Mouse (Mus musculus) heart, embryonic 13.5 days (tissue): ENCODE results near the gene Mmp28. TPM values are rescaled to one million over a fixed set of nuclear protein-coding genes. Genes with fewer than 3 reads are reported as not detected.

Experiments
- ATAC-seq: fragments of 200-750 bp; cut with Nextera tagmentation; 2 replicates; pipeline ENCODE4 v1.8.0; 2017; ENCODE audit warnings: moderate TSS enrichment; ENCODE audit not compliant: insufficient number of reproducible peaks, low FRiP score, low TSS enrichment; ENCODE audit errors: extremely low read depth
- H3K27ac ChIP-seq: fragments of 300-500 bp; sonication (generic); replicated peaks from 2 replicates; pipeline ENCODE4 v1.5.1; 2015; ENCODE audit warnings: moderate library complexity, mild to moderate bottlenecking, inconsistent platforms
- H3K27me3 ChIP-seq: fragments of 300-500 bp; sonication (generic); replicated peaks from 2 replicates; pipeline ENCODE4 v1.6.1; 2015; ENCODE audit warnings: mild to moderate bottlenecking, inconsistent platforms
- H3K36me3 ChIP-seq: fragments of 300-500 bp; sonication (generic); 2 replicates; pipeline ENCODE4 v1.6.1; 2015; ENCODE audit warnings: mild to moderate bottlenecking, inconsistent platforms
- H3K4me1 ChIP-seq: fragments of 300-500 bp; sonication (generic); 2 replicates; pipeline ENCODE4 v1.6.1; 2015; ENCODE audit warnings: inconsistent platforms
- H3K4me2 ChIP-seq: fragments of 300-500 bp; sonication (generic); 2 replicates; pipeline ENCODE4 v1.6.1; 2015; ENCODE audit warnings: inconsistent platforms, mild to moderate bottlenecking, moderate library complexity
- H3K4me3 ChIP-seq: fragments of 300-500 bp; sonication (generic); 2 replicates; pipeline ENCODE4 v1.5.1; 2015; ENCODE audit warnings: moderate library complexity, mild to moderate bottlenecking, inconsistent platforms
- H3K9ac ChIP-seq: fragments of 300-500 bp; sonication (generic); 2 replicates; pipeline ENCODE4 v1.6.1; 2015; ENCODE audit warnings: inconsistent platforms, mild to moderate bottlenecking, moderate library complexity
- H3K9me3 ChIP-seq: fragments of 300-500 bp; sonication (generic); 2 replicates; pipeline ENCODE4 v1.6.1; 2016; ENCODE audit warnings: inconsistent platforms
- WGBS: fragments of 180-500 bp; shearing (Covaris S2); methylation state at CpG from one replicate; pipeline ENCODE4 v1.1.7; 2015; ENCODE audit warnings: mixed read lengths; 5-methylcytosine and 5-hydroxymethylcytosine counted together
- polyA plus RNA-seq: library from polyadenylated mRNA; unstranded; fragments of >200 nt; fragmentation: Nextera tagmentation; extraction: Ambion mirVana; gene quantifications from 2 replicates; pipeline ENCODE4 v1.2.1, GENCODE M21; 2015

The Mmp28 gene
- polyA plus RNA-seq, 1 experiment from 2014 or later: 2.5 TPM

DNA sequence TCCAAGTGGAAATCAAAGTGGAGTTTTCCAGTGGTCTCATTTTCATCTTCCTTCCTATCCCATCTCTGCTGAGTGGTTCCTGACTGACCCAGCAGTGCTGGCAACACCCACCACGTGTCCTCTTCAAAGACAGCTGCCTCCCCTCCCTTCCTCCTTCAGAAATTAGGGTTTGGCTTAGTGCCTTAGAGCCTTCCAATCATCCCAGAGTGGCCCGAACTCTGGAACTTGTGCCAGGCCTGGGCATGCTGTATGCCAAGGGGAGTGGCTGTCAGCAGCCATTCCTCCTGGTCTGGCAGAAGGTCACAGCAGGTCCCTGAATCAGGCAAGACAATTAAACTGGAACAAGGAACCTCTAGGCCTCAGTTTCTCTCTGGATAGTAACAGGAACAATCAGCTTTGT is 3.1 kb upstream of the Mmp28 start:
- H3K9ac ChIP-seq: no peak overlapping the region
- H3K4me2 ChIP-seq: no peak overlapping the region
- no peaks in the 10 kb centered on the region for H3K9me3 ChIP-seq
- ATAC-seq: no peak
- no peak overlapping the region for H3K4me3 ChIP-seq
- peaks cover 52% of the 10 kb centered on the region for H3K4me1 ChIP-seq
- no peak overlapping the region for H3K27ac ChIP-seq
- H3K36me3 ChIP-seq: no peaks in the 10 kb centered on the region
- 28% methylated on average over 2 of the region's 2 CpGs for WGBS
- peaks cover 58% of the 10 kb centered on the region for H3K27me3 ChIP-seq

DNA sequence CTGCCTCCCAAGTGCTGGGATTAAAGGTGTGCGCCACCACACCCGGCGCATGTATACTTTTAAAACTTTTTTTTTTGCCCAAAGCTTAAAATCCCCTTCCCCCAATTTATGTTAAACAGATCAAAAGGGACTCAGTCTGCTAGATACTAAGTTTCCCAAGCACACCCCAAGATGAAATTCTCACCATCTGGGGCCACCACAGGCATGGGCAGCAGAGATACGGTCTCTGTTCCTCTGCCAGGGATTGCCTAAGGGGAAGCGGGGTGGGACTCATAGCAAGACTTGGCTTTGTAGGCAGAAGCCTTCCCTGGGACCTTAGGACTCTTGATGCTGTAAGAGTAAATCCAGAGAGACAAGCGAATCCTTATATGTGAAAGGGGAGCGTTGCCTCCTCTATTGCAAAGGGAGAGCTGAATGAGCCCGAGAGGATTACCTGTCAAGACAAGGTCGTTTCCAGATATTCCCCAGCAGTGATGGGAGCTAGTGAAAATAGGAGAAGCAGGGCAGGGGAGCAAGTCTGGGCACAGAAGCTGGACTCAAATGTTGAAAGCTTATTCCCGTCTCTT is 1.3 kb downstream of the Mmp28 start:
- ATAC-seq: no peak
- Histone ChIP-seq H3K4me3 (peak overlapping the region; percentile 76), H3K27me3 (peaks cover 58% of the 10 kb centered on the region), H3K4me1 (peaks cover 59% of the 10 kb centered on the region), H3K27ac (no peak overlapping the region), H3K9me3 (no peaks in the 10 kb centered on the region), H3K4me2 (peak overlapping the region; percentile 97), H3K9ac (peak overlapping the region; percentile 86), H3K36me3 (no peaks in the 10 kb centered on the region)
- 77% methylated on average over 10 of the region's 10 CpGs for WGBS

- no peaks in the 10 kb centered on the region for H3K36me3 ChIP-seq
- no peaks in the 10 kb centered on the region for H3K9me3 ChIP-seq
- peak overlapping the region; percentile 10; the same call in 1 of the 2 replicates for H3K9ac ChIP-seq
- H3K27me3 ChIP-seq: peaks cover 33% of the 10 kb centered on the region
- no peak for ATAC-seq
- H3K4me3 ChIP-seq: no peak overlapping the region
- no peak overlapping the region for H3K4me2 ChIP-seq
- no peak overlapping the region for H3K27ac ChIP-seq
- 55% methylated on average over 9 of the region's 9 CpGs for WGBS
- H3K4me1 ChIP-seq: peaks cover 65% of the 10 kb centered on the region
Observed at GRCm38 (mm10) chr11:83457912-83458601, 4.8 kb downstream of the Mmp28 start.

DNA sequence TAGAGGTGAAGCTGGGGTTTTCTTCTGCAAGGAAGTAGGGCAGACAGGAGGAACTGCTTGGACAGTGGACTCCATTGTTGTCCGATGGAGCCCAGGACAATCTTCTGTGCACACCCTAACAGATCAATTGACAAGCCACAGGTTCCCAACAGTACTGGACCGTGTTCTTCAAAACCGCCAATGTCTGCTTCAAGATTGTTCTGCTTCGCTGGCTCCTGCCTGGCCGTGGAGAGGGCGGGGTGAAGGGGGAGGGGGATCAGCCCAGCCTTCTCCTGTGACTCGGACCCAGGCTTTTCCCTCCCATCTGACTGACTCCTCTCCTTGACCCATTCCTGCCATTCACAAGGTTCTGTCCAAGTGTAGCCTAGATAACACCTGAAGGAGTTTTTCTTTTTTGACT is 5.6 kb downstream of the Mmp28 start:
- Histone ChIP-seq H3K36me3 (no peaks in the 10 kb centered on the region), H3K27me3 (peaks cover 28% of the 10 kb centered on the region), H3K9me3 (no peaks in the 10 kb centered on the region), H3K27ac (no peak overlapping the region), H3K4me3 (no peak overlapping the region), H3K4me2 (no peak overlapping the region), H3K4me1 (peaks cover 60% of the 10 kb centered on the region), H3K9ac (no peak overlapping the region)
- ATAC-seq: no peak
- WGBS: 50% methylated on average over 7 of the region's 7 CpGs

GRCm38 (mm10) chr11:83455608-83456007 is 7.3 kb downstream of the Mmp28 start:
- Histone ChIP-seq H3K9me3 (no peaks in the 10 kb centered on the region), H3K4me3 (no peak overlapping the region), H3K9ac (no peak overlapping the region), H3K4me2 (no peak overlapping the region), H3K36me3 (0 out of 2 replicates have a peak, but pooled peaks cover 3% of the 10 kb centered on the region), H3K4me1 (peaks cover 52% of the 10 kb centered on the region), H3K27ac (no peak overlapping the region), H3K27me3 (peaks cover 19% of the 10 kb centered on the region)
- no peak for ATAC-seq
- WGBS: 59% methylated on average over 3 of the region's 3 CpGs

DNA sequence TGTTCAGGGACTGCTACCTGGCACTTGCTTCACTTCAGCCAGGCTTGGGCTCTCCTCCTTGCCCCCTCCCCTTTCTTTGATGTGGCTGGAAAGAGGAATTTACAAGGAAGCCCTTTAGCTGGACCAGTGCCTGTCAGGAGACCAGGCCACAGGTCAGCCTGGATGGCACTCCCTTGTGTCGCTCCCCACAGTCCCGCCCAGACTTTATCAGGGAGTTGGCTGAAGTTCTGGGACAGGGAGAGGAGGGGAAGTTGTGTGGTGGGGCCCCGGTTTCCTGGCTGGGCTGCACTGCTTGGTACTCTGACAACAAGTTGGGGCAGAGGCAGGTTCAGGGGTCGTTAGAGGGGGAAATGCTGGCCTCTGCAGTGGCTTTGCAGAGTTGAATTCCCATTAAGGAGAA is 8.3 kb downstream of the Mmp28 start:
- peaks cover 15% of the 10 kb centered on the region for H3K27me3 ChIP-seq
- H3K27ac ChIP-seq: peak overlapping the region; percentile 30
- no peak overlapping the region for H3K4me3 ChIP-seq
- H3K9ac ChIP-seq: peak overlapping the region; percentile 4; the same call in 1 of the 2 replicates
- 0 out of 2 replicates have a peak, but pooled peaks cover 3% of the 10 kb centered on the region for H3K36me3 ChIP-seq
- peak overlapping the region; percentile 33 for H3K4me2 ChIP-seq
- 3% methylated on average over 4 of the region's 4 CpGs for WGBS
- ATAC-seq: no peak
- H3K9me3 ChIP-seq: no peaks in the 10 kb centered on the region
- peaks cover 54% of the 10 kb centered on the region for H3K4me1 ChIP-seq

- Histone ChIP-seq H3K4me3 (no peak overlapping the region), H3K4me2 (no peak overlapping the region), H3K27me3 (peaks cover 17% of the 10 kb centered on the region), H3K27ac (no peak overlapping the region), H3K9ac (no peak overlapping the region), H3K36me3 (0 out of 2 replicates have a peak, but pooled peaks cover 3% of the 10 kb centered on the region), H3K4me1 (peaks cover 64% of the 10 kb centered on the region), H3K9me3 (no peaks in the 10 kb centered on the region)
- no peak for ATAC-seq
- WGBS: 83% methylated on average over 10 of the region's 10 CpGs
Observed at GRCm38 (mm10) chr11:83451281-83451680, 11.6 kb downstream of the Mmp28 start.

GRCm38 (mm10) chr11:83450550-83450949 is 12.3 kb downstream of the Mmp28 start:
- 30% methylated on average over 1 of the region's 1 CpGs for WGBS
- Histone ChIP-seq H3K27me3 (peaks cover 19% of the 10 kb centered on the region), H3K9me3 (no peaks in the 10 kb centered on the region), H3K36me3 (0 out of 2 replicates have a peak, but pooled peaks cover 3% of the 10 kb centered on the region), H3K27ac (no peak overlapping the region), H3K4me2 (no peak overlapping the region), H3K4me3 (no peak overlapping the region), H3K9ac (no peak overlapping the region), H3K4me1 (peaks cover 58% of the 10 kb centered on the region)
- ATAC-seq: no peak

- H3K27ac ChIP-seq: peak overlapping the region; percentile 75
- peaks cover 53% of the 10 kb centered on the region for H3K4me1 ChIP-seq
- no peak for ATAC-seq
- 32% methylated on average over 4 of the region's 4 CpGs for WGBS
- H3K4me2 ChIP-seq: no peak overlapping the region
- H3K4me3 ChIP-seq: no peak overlapping the region
- 0 out of 2 replicates have a peak, but pooled peaks cover 3% of the 10 kb centered on the region for H3K36me3 ChIP-seq
- H3K9me3 ChIP-seq: no peaks in the 10 kb centered on the region
- H3K9ac ChIP-seq: 0 out of 2 replicates have a peak overlapping the region, but pooled peaks have one; percentile 33
- H3K27me3 ChIP-seq: peaks cover 32% of the 10 kb centered on the region
Observed at GRCm38 (mm10) chr11:83449298-83449697, 13.6 kb downstream of the Mmp28 start.

DNA sequence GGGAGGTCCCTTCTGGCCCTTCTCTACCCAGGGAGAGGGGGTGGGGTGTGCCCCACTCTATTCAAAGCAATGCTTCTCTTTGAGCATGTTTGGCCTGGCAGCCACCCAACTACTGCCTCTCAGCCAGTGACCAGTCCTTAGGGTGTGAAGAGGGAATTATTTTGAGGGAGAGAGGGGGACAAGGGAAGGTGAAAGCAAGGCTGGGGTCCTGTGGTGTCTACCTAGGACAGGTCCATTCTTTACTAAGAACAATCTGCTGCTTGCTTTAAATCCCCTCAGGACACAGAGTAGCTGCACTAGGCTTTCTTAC is 14.0 kb downstream of the Mmp28 start:
- H3K27ac ChIP-seq: peak overlapping the region; percentile 75
- ATAC-seq: peak; percentile 45
- H3K4me1 ChIP-seq: peaks cover 53% of the 10 kb centered on the region
- 0 out of 2 replicates have a peak overlapping the region, but pooled peaks have one; percentile 15 for H3K9ac ChIP-seq
- H3K4me3 ChIP-seq: no peak overlapping the region
- peaks cover 36% of the 10 kb centered on the region for H3K27me3 ChIP-seq
- no peaks in the 10 kb centered on the region for H3K9me3 ChIP-seq
- peak overlapping the region; percentile 16; the same call in 1 of the 2 replicates for H3K4me2 ChIP-seq
- 0 out of 2 replicates have a peak, but pooled peaks cover 3% of the 10 kb centered on the region for H3K36me3 ChIP-seq

- Histone ChIP-seq H3K9ac (peak overlapping the region; percentile 41), H3K4me3 (no peak overlapping the region), H3K27me3 (peaks cover 42% of the 10 kb centered on the region), H3K9me3 (no peaks in the 10 kb centered on the region), H3K36me3 (0 out of 2 replicates have a peak, but pooled peaks cover 3% of the 10 kb centered on the region), H3K4me2 (peak overlapping the region; percentile 16; the same call in 1 of the 2 replicates), H3K4me1 (peaks cover 58% of the 10 kb centered on the region), H3K27ac (peak overlapping the region; percentile 75)
- no peak for ATAC-seq
- 29% methylated on average over 16 of the region's 16 CpGs for WGBS
Observed at GRCm38 (mm10) chr11:83448021-83448926, 14.6 kb downstream of the Mmp28 start.
